Mouse (Mus musculus): Measurements from ENCODE around the gene Pof1b. TPM values are rescaled to one million over a fixed set of nuclear protein-coding genes. Genes with fewer than 3 reads are reported as not detected.

Gene Pof1b
- polyA plus RNA-seq (2015; fragmentation: Nextera tagmentation; extraction: Ambion mirVana): 16.3 and 19.5 TPM in 2 replicates

DNA sequence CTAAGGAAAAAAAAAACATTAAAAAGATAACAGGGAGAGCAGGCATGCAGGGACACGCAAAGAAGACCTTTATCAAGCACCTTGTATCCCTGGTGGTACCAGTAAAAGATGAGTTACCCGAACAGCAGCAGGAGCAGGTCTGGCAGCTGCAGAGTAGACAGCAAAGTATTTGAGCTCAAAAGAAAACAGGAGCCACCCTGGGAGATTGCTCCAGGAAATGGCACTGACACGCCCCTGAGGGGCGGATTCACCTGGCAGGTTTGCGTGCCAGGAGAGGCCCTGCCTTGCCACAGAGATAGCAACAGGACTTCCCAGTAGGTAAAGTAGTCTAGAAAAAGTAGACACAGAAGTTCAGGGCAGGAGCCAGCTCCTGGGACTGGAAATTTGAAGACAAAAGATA is at the start of gene Pof1b:
TSS of gene Pof1b (minus strand) at position 144 of the 400 bp plus-strand sequence.
- no peak within 1 kb of the TSS for H3K4me2 ChIP-seq (replicated peaks)
- 58% methylated on average over 5 of the region's 5 CpGs for WGBS
- no peaks in the 10 kb centered on the region for H3K4me1 ChIP-seq
- no peak within 1 kb of the TSS for H3K9ac ChIP-seq
- no peak within 1 kb of the TSS for H3K27ac ChIP-seq (replicated peaks)
- no peaks in the 10 kb centered on the region for H3K27me3 ChIP-seq
- no peak for ATAC-seq (ENCODE audit: insufficient number of reproducible peaks, low FRiP score, low TSS enrichment, low read depth)
- H3K36me3 ChIP-seq: no peaks in the 10 kb centered on the region
- peak within 1 kb of the TSS; percentile 25 for H3K4me3 ChIP-seq (replicated peaks)
- no peaks in the 10 kb centered on the region for H3K9me3 ChIP-seq (replicated peaks)

DNA sequence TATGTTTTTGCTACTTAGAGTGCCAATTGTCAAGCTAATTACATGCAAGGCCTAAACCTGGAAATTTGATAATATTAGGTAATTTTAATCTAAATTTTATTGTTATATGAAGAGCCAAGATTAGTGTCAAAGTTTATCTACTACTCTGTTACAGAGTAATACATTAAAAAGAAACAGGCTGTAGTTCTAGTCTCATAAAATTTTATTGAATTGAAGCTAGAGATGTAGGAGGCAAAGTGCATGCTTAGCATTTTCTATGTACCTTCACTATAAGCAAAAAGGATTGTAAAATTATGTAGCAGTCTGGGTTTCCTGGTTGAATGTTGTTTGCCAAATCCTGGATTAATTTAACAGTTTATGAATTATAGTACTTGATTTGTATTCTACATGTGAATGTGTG is 18.1 kb upstream of the Pof1b start:
- no peak overlapping the region for H3K4me3 ChIP-seq (replicated peaks)
- no peak for ATAC-seq (ENCODE audit: insufficient number of reproducible peaks, low FRiP score, low TSS enrichment, low read depth)
- H3K9ac ChIP-seq: no peak overlapping the region
- H3K9me3 ChIP-seq (replicated peaks): no peaks in the 10 kb centered on the region
- H3K36me3 ChIP-seq: no peaks in the 10 kb centered on the region
- no peaks in the 10 kb centered on the region for H3K27me3 ChIP-seq
- no peak overlapping the region for H3K4me2 ChIP-seq (replicated peaks)
- H3K27ac ChIP-seq (replicated peaks): no peak overlapping the region
- no peaks in the 10 kb centered on the region for H3K4me1 ChIP-seq

DNA sequence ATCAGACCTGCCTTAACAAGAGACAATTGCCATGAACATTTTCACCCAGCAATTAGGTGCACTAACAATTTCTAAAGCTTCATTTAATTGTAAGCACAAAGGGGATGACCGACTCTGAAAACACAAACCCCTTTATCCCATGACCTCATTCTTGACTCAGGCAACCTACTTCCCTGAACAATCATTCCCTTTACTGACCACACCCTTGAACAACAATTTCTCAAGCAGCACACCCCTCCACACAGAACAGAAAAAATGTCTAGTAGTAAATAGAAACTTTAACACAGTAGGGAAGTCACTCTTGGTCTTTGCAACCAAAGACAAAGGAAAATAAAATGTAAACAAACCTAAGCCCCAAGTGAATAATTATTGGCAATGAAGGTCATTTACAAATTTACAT is 4.1 kb downstream of the Pof1b start:
- no peak for ATAC-seq (ENCODE audit: insufficient number of reproducible peaks, low FRiP score, low TSS enrichment, low read depth)
- no peak overlapping the region for H3K9ac ChIP-seq
- no peak overlapping the region for H3K27ac ChIP-seq (replicated peaks)
- no peaks in the 10 kb centered on the region for H3K9me3 ChIP-seq (replicated peaks)
- H3K36me3 ChIP-seq: no peaks in the 10 kb centered on the region
- no peak overlapping the region for H3K4me2 ChIP-seq (replicated peaks)
- H3K4me1 ChIP-seq: no peaks in the 10 kb centered on the region
- H3K27me3 ChIP-seq: no peaks in the 10 kb centered on the region
- H3K4me3 ChIP-seq (replicated peaks): no peak overlapping the region
- 57% methylated on average over 1 of the region's 1 CpGs for WGBS

DNA sequence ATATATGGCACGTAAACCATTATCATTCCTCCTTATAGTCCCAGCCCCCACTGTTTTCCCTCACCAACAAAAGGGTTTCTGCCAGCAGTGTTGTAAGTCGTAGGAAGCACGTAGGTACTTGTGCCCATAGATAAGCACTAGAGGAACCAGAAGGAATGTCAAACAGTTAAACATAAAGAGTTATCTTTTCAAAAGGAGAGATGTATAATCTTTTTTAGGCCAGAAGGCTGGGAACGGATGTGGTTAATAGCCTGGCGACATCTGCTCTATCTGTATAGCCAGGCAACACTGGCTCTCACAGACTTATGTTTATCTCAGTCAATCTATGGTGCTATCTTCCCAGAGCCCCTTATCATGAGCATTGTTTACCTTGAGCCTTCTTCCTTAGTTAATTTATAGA is 17.8 kb downstream of the Pof1b start:
- Histone ChIP-seq H3K4me2 (replicated peaks) (no peak overlapping the region), H3K9me3 (replicated peaks) (no peaks in the 10 kb centered on the region), H3K9ac (no peak overlapping the region), H3K27ac (replicated peaks) (no peak overlapping the region), H3K4me1 (no peaks in the 10 kb centered on the region), H3K36me3 (no peaks in the 10 kb centered on the region), H3K4me3 (replicated peaks) (no peak overlapping the region), H3K27me3 (no peaks in the 10 kb centered on the region)
- 77% methylated on average over 5 of the region's 5 CpGs for WGBS
- ATAC-seq (ENCODE audit: insufficient number of reproducible peaks, low FRiP score, low TSS enrichment, low read depth): no peak

DNA sequence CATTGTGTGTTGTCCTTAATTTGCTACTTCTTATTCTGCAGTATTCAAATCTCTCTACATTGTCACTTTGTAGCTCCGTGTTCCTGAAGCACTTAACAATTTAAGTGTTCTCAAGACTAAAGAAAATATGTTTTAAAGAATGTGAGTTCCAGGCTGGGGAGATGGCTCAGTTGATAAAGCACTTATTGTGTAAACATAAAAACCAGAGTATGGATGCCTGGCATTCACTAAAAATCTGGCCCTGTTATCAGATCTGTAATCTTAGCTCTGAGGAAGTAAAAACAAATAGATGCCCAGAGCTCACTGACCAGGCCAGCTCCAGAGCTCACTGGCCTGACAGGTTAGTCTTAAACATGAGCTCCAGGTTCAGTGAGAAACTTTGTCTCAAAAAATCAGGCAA is 22.9 kb downstream of the Pof1b start:
- H3K9ac ChIP-seq: no peak overlapping the region
- no peak for ATAC-seq (ENCODE audit: insufficient number of reproducible peaks, low FRiP score, low TSS enrichment, low read depth)
- H3K27ac ChIP-seq (replicated peaks): no peak overlapping the region
- H3K4me2 ChIP-seq (replicated peaks): no peak overlapping the region
- H3K4me3 ChIP-seq (replicated peaks): no peak overlapping the region
- no peaks in the 10 kb centered on the region for H3K36me3 ChIP-seq
- 38% methylated on average over 1 of the region's 1 CpGs for WGBS
- H3K4me1 ChIP-seq: no peaks in the 10 kb centered on the region
- no peaks in the 10 kb centered on the region for H3K9me3 ChIP-seq (replicated peaks)
- H3K27me3 ChIP-seq: no peaks in the 10 kb centered on the region

DNA sequence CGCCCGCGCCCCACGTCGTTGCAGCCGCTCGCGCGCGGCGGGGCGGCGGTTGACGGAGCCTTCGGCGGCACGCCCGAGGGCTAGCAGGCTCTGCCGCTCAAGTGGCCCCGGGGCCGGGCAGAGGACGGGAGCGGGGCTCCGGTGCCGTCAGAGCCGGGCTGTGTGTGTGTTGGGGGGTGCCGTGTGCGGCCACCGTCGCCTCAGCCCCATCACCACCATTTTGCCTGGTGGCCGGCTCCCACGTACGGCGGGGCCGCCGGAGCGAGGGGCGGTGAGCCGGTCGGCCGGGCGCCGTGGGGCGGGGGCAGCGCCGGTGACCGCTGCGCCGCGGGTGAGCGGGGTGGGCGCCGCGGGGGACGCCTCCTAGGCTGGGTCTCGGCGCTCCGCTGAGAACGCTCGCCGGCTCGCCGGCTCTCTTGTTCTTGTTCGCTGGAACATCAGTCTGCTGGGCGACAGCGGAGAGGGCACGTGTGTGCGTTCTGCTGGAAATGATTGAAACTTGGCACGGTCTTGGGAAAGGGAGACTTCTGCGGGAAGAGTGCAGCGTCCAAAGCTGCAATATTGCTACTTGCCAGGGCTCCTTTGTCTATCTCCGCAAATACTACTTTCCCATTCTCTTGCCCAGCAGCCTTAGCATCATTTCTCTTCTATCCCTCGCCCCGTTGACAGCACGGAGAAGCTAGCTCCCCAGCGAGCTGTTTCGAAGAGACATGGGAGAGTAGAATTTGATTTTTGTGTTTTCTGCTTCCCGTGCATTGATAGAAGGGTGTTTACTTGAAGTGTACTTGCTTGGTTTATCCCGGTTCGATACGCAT is 96.9 kb downstream of the Pof1b start:
- no peaks in the 10 kb centered on the region for H3K27me3 ChIP-seq
- H3K4me2 ChIP-seq (replicated peaks): peak overlapping the region; percentile 47
- peak overlapping the region; percentile 69 for H3K27ac ChIP-seq (replicated peaks)
- ATAC-seq (ENCODE audit: insufficient number of reproducible peaks, low FRiP score, low TSS enrichment, low read depth): peak; percentile 50
- no peaks in the 10 kb centered on the region for H3K36me3 ChIP-seq
- H3K4me1 ChIP-seq: no peaks in the 10 kb centered on the region
- H3K4me3 ChIP-seq (replicated peaks): peak overlapping the region; percentile 62
- WGBS: 16% methylated on average over 41 of the region's 81 CpGs
- H3K9me3 ChIP-seq (replicated peaks): no peaks in the 10 kb centered on the region
- peak overlapping the region; percentile 45 for H3K9ac ChIP-seq

- 17% methylated on average over 78 of the region's 79 CpGs for WGBS
- Histone ChIP-seq H3K27ac (replicated peaks) (peak within 1 kb of the TSS; percentile 69), H3K4me2 (replicated peaks) (peak within 1 kb of the TSS; percentile 47)
Observed at GRCm38 (mm10) chrX:112600511-112601305, 97.7 kb downstream of the Pof1b start, which contains the start of gene Zfp711. Zfp711 (plus strand) TSS chrX:112600526.

More at GRCm38 (mm10) chrX:112600511-112601305, 97.7 kb downstream of the Pof1b start, which contains the start of gene Zfp711:
- Histone ChIP-seq H3K4me3 (replicated peaks) (peak within 1 kb of the TSS; percentile 62), H3K9me3 (replicated peaks) (no peaks in the 10 kb centered on the region), H3K27me3 (no peaks in the 10 kb centered on the region), H3K9ac (peak within 1 kb of the TSS; percentile 45), H3K4me1 (no peaks in the 10 kb centered on the region), H3K36me3 (no peaks in the 10 kb centered on the region)
- peak; percentile 97 for ATAC-seq (ENCODE audit: insufficient number of reproducible peaks, low FRiP score, low TSS enrichment, low read depth)

Other genes starting within 250 kb of the Pof1b start
- not detected in 2 replicates for gene 2010106E10Rik, start 203.4 kb downstream of the Pof1b start, polyA plus RNA-seq (2015; fragmentation: Nextera tagmentation; extraction: Ambion mirVana)
- gene Zfp711, start 98.1 kb downstream of the Pof1b start, polyA plus RNA-seq (2015; fragmentation: Nextera tagmentation; extraction: Ambion mirVana): 12.7 and 13.6 TPM in 2 replicates

Measured in embryonic facial prominence, embryonic 15.5 days (tissue).